Mouse (Mus musculus) heart, adult 2 months (tissue): ENCODE results near the gene Map3k9.

ENCODE experiments used
- CTCF ChIP-seq: fragments of 200-600 bp; IDR thresholded peaks from 2 replicates; pipeline ENCODE4 v1.8.1; 2022; ENCODE audit warnings: antibody characterized with exemption, mild to moderate bottlenecking, moderate library complexity
- POLR2A ChIP-seq: fragments of 200-500 bp; IDR thresholded peaks from 2 replicates; pipeline ENCODE4 v1.6.1; 2011; ENCODE audit warnings: mild to moderate bottlenecking, low read depth, low read length, control low read depth; ENCODE audit not compliant: insufficient read depth

DNA sequence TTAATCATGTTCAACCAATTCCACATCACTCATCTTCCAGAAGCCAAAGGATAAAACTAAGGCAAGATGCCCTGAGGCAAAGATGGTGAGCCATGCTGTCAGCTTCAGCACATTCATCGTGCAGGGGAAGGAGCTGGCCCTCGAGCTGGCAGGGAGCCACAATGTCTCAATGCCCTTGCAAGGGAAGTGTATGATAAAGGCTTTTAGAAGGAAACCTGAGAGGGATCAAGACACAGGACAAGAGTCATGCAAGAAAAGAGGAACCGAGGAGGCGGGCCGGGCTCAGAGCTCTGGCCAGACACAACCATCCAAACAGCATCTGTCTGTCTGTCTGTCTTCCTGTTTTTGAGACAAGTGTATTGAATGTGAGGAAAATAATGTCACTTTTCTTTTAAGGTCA is 61.8 kb downstream of the Map3k9 start:
- TF ChIP-seq CTCF: no peak
- TF ChIP-seq POLR2A: no peak
